Mouse (Mus musculus): Measurements from ENCODE around the gene Otulinl.

DNA sequence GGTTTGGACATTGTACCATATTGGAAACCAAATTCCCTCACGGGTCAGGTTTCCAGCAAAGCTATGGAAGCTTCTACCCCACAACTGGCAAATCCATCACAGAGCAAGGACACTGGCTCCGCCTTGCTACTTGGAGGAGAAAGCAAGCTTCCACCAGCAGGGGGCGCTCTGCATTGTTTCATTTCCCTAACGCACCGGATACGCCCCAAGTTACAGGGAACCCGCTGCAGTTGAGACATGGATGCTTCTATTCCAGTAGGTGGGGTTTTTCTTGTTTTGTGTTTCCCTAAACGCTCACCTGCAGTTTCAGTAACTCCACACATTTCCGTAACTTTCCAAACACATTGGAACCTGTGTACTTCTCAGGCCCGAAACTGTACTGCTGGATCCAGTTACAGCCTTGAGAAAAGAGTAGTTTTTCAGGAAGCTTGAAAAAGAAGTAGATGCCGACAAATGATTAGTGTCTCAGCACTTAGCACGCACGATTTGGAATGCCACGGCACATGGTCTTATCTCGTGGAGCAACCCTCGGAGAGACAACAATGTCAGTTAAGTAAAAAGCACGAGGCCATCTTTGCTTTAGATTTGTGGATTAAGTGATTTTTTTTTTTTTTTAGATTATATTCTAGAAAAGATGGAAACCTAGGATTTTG lies 21.7 kb downstream of the Otulinl start:
- peak; percentile 70 for TF ChIP-seq CTCF (conservative IDR thresholded peaks at IDR 0.05; ENCODE audit: low read length)
- no peak for TF ChIP-seq NANOG (IDR thresholded peaks at IDR 0.05; ENCODE audit: borderline replicate concordance, low read length)

Measured in E14TG2a.4 (cell line).